Mouse (Mus musculus) lung, postnatal 0 days (tissue): ENCODE data around the gene Upb1.
A peak's percentile ranks its signal among the peaks of the same experiment; 100 is the strongest.

Experiments used
- CTCF ChIP-seq: IDR thresholded peaks from 2 replicates; pipeline ENCODE4 v1.5.1; 2016; ENCODE audit warnings: antibody characterized with exemption, mild to moderate bottlenecking
- EP300 ChIP-seq: IDR thresholded peaks from 2 replicates; pipeline ENCODE4 v1.6.1; 2016; ENCODE audit warnings: antibody characterized with exemption, mild to moderate bottlenecking, control low read depth

GRCm38 (mm10) chr10:75390832-75391231 is 10.1 kb upstream of the Upb1 start:
- TF ChIP-seq CTCF (peak; percentile 50), EP300 (no peak)
